Mouse (Mus musculus): Measurements from ENCODE around the gene Bend5.
A peak's percentile ranks its signal among the peaks of the same experiment; 100 is the strongest.

Gene Bend5

GRCm38 (mm10) chr4:111414818-111415488 is at the start of gene Bend5:
TSS of gene Bend5 (plus strand) at chr4:111415006.
- DNase-seq (ENCODE audit: low spot score) = peak; percentile 77

- DNase-seq (ENCODE audit: low spot score) = no peak
These were observed 47.0 kb upstream of the Bend5 start for GRCm38 (mm10) chr4:111367771-111368170.

- no peak for DNase-seq (ENCODE audit: low spot score)
These were observed 37.6 kb upstream of the Bend5 start for GRCm38 (mm10) chr4:111377159-111377558.

- no peak for DNase-seq (ENCODE audit: low spot score)
These were observed 36.7 kb upstream of the Bend5 start for GRCm38 (mm10) chr4:111378071-111378470.

- DNase-seq (ENCODE audit: low spot score) = no peak
These were observed 31.7 kb upstream of the Bend5 start for GRCm38 (mm10) chr4:111383101-111383500.

- no peak for DNase-seq (ENCODE audit: low spot score)
These were observed 24.1 kb upstream of the Bend5 start for GRCm38 (mm10) chr4:111390736-111391135.

- DNase-seq (ENCODE audit: low spot score) = no peak
These were observed 15.0 kb upstream of the Bend5 start for GRCm38 (mm10) chr4:111399784-111400183.

- no peak for DNase-seq (ENCODE audit: low spot score)
These were observed 14.1 kb upstream of the Bend5 start for GRCm38 (mm10) chr4:111400676-111401075.

- no peak for DNase-seq (ENCODE audit: low spot score)
These were observed 11.6 kb upstream of the Bend5 start for GRCm38 (mm10) chr4:111403243-111403642.

- no peak for DNase-seq (ENCODE audit: low spot score)
These were observed 4.1 kb upstream of the Bend5 start for GRCm38 (mm10) chr4:111410731-111411130.

GRCm38 (mm10) chr4:111414399-111414798 is 407 bp upstream of the Bend5 start:
- no peak for DNase-seq (ENCODE audit: low spot score)

- DNase-seq (ENCODE audit: low spot score) = no peak
These were observed 1.3 kb downstream of the Bend5 start for GRCm38 (mm10) chr4:111416126-111416525.

- DNase-seq (ENCODE audit: low spot score) = no peak
These were observed 1.7 kb downstream of the Bend5 start for GRCm38 (mm10) chr4:111416551-111416950.

- no peak for DNase-seq (ENCODE audit: low spot score)
These were observed 2.9 kb downstream of the Bend5 start for GRCm38 (mm10) chr4:111417716-111418115.

- no peak for DNase-seq (ENCODE audit: low spot score)
These were observed 4.7 kb downstream of the Bend5 start for GRCm38 (mm10) chr4:111419476-111419875.

- DNase-seq (ENCODE audit: low spot score) = no peak
These were observed 5.2 kb downstream of the Bend5 start for GRCm38 (mm10) chr4:111420031-111420430.

- DNase-seq (ENCODE audit: low spot score) = no peak
These were observed 6.1 kb downstream of the Bend5 start for GRCm38 (mm10) chr4:111420955-111421354.

GRCm38 (mm10) chr4:111421785-111422184 is 7.0 kb downstream of the Bend5 start:
- no peak for DNase-seq (ENCODE audit: low spot score)

GRCm38 (mm10) chr4:111424371-111424950 is 9.7 kb downstream of the Bend5 start:
- no peak for DNase-seq (ENCODE audit: low spot score)

GRCm38 (mm10) chr4:111425170-111425569 is 10.4 kb downstream of the Bend5 start:
- no peak for DNase-seq (ENCODE audit: low spot score)

- DNase-seq (ENCODE audit: low spot score) = no peak
These were observed 16.4 kb downstream of the Bend5 start for GRCm38 (mm10) chr4:111431186-111431585.

- no peak for DNase-seq (ENCODE audit: low spot score)
These were observed 17.2 kb downstream of the Bend5 start for GRCm38 (mm10) chr4:111432013-111432412.

- DNase-seq (ENCODE audit: low spot score) = no peak
These were observed 17.6 kb downstream of the Bend5 start for GRCm38 (mm10) chr4:111432417-111432816.

- no peak for DNase-seq (ENCODE audit: low spot score)
These were observed 26.9 kb downstream of the Bend5 start for GRCm38 (mm10) chr4:111441709-111442108.

Measured in ovary, postnatal 36 days (tissue).